ENCODE assay signal across 8 mouse cellular contexts in genomic region chr8:70001176-70001891, GRCm38 (mm10). TPM values are rescaled to one million over a fixed set of nuclear protein-coding genes. Genes with fewer than 3 reads are reported as not detected.
DNase-seq lines count a peak whose midpoint lies in the region; ATAC-seq and TF ChIP-seq lines count a peak whose summit lies in the region.

No protein-coding gene starts in this region.

- no peak overlapping the region for H3K9ac ChIP-seq in embryonic facial prominence, embryonic 15.5 days
- peak overlapping the region; percentile 71 for H3K9ac ChIP-seq in heart, embryonic 16.5 days (ENCODE audit: low read length)

- H3K27me3 ChIP-seq in E14TG2a.4 (ENCODE audit: insufficient read depth, low read length), result no peaks in the 10 kb centered on the region
- no peaks in the 10 kb centered on the region for H3K27me3 ChIP-seq in embryonic facial prominence, embryonic 15.5 days
- H3K27me3 ChIP-seq in heart, embryonic 16.5 days (ENCODE audit: control insufficient read depth, insufficient read depth, low read length), result no peaks in the 10 kb centered on the region
- H3K27me3 ChIP-seq in small intestine, adult 2 months (ENCODE audit: control insufficient read depth, insufficient read depth, low read length), result no peaks in the 10 kb centered on the region

- peak overlapping the region; percentile 72 for H3K4me3 ChIP-seq in E14TG2a.4 (replicated peaks; ENCODE audit: low read length)
- H3K4me3 ChIP-seq in embryonic facial prominence, embryonic 15.5 days (replicated peaks), result peak overlapping the region; percentile 19
- H3K4me3 ChIP-seq in heart, embryonic 16.5 days (ENCODE audit: low read length), result peak overlapping the region; percentile 42
- peak overlapping the region; percentile 47 for H3K4me3 ChIP-seq in small intestine, adult 2 months (ENCODE audit: low read depth, low read length)

- peaks cover 75% of the 10 kb centered on the region for H3K4me1 ChIP-seq in E14TG2a.4 (replicated peaks; ENCODE audit: low read depth, low read length)
- peaks cover 20% of the 10 kb centered on the region for H3K4me1 ChIP-seq in embryonic facial prominence, embryonic 15.5 days
- peaks cover 4% of the 10 kb centered on the region; the same call in 1 of the 2 replicates for H3K4me1 ChIP-seq in heart, embryonic 16.5 days (ENCODE audit: control insufficient read depth, insufficient read depth, low read length)
- H3K4me1 ChIP-seq in small intestine, adult 2 months (ENCODE audit: control insufficient read depth, insufficient read depth, insufficient read length, low read length), result peaks cover 12% of the 10 kb centered on the region

- peak; percentile 58; the same call in 1 of the 2 replicates for TF ChIP-seq POLR2A in small intestine, adult 2 months (IDR thresholded peaks at IDR 0.05; ENCODE audit: low read depth, low read length)

- no peaks in the 10 kb centered on the region for H3K9me3 ChIP-seq in E14TG2a.4 (ENCODE audit: low read length)
- H3K9me3 ChIP-seq in embryonic facial prominence, embryonic 15.5 days (replicated peaks), result no peaks in the 10 kb centered on the region
- no peaks in the 10 kb centered on the region for H3K9me3 ChIP-seq in heart, embryonic 16.5 days (replicated peaks; ENCODE audit: control insufficient read depth, low read length)

- ATAC-seq in embryonic facial prominence, embryonic 15.5 days (ENCODE audit: insufficient number of reproducible peaks, low FRiP score, low TSS enrichment, low read depth), result peak; percentile 43; the same call in 1 of the 2 replicates
- ATAC-seq in heart, embryonic 16.5 days (replicated peaks; ENCODE audit: extremely low read depth, insufficient read depth, low FRiP score), result peak; percentile 71
- peak; percentile 84 for ATAC-seq in megakaryocyte progenitor cell, adult 5-6 weeks (replicated peaks; ENCODE audit: poor library complexity)

- DNase-seq in adrenal gland, adult 18-20 months (ENCODE audit: low spot score in 2 of 2), result peak; percentile 27 to 40
- peak; percentile 66 to 83 for DNase-seq in kidney, postnatal 25 days
- DNase-seq in layer of hippocampus, postnatal 25 days (ENCODE audit: extremely low spot score in 1 of 2, low spot score in 1 of 2), result no peak

- peak; percentile 54 for TF ChIP-seq CTCF in E14TG2a.4 (conservative IDR thresholded peaks at IDR 0.05; ENCODE audit: low read length)
- peak; percentile 63; the same call in 1 of the 2 replicates for TF ChIP-seq CTCF in small intestine, adult 2 months (IDR thresholded peaks at IDR 0.05; ENCODE audit: extremely low read depth, insufficient read length, insufficient replicate concordance, low read depth, low read length)

- H3K4me2 ChIP-seq in embryonic facial prominence, embryonic 15.5 days (replicated peaks), result peak overlapping the region; percentile 41
- H3K4me2 ChIP-seq in heart, embryonic 16.5 days (ENCODE audit: low read depth, low read length), result peak overlapping the region; percentile 77

- peak overlapping the region; percentile 81 for H3K27ac ChIP-seq in embryonic facial prominence, embryonic 15.5 days (replicated peaks)
- H3K27ac ChIP-seq in heart, embryonic 16.5 days (ENCODE audit: low read length), result peak overlapping the region; percentile 95
- H3K27ac ChIP-seq in small intestine, adult 2 months (ENCODE audit: insufficient read depth, low read depth, low read length), result peak overlapping the region; percentile 88

- WGBS in embryonic facial prominence, embryonic 15.5 days, result 2% methylated on average over 16 of the region's 16 CpGs
- 1% methylated on average over 16 of the region's 16 CpGs for WGBS in heart, embryonic 16.5 days
- under 1% methylated on average over 16 of the region's 16 CpGs for WGBS in small intestine, adult 2 months

- no peaks in the 10 kb centered on the region for H3K36me3 ChIP-seq in E14TG2a.4 (ENCODE audit: insufficient read depth, low read length)
- no peaks in the 10 kb centered on the region for H3K36me3 ChIP-seq in embryonic facial prominence, embryonic 15.5 days
- H3K36me3 ChIP-seq in heart, embryonic 16.5 days (ENCODE audit: control insufficient read depth, insufficient read depth), result no peaks in the 10 kb centered on the region
- no peaks in the 10 kb centered on the region for H3K36me3 ChIP-seq in small intestine, adult 2 months (ENCODE audit: control insufficient read depth, insufficient read depth, low read length)

RNA-seq across cellular contexts. Expression of gene Gatad2a, which starts 5.2 kb away (rescaled TPM):
- 100 to 1,000 TPM; 102 to 111 TPM for total RNA-seq in adrenal gland, adult 18-20 months (2021)
- 43.6 and 49.8 TPM in 2 replicates for polyA plus RNA-seq in embryonic facial prominence, embryonic 15.5 days (2015; fragmentation: Nextera tagmentation; extraction: Ambion mirVana)
- polyA plus RNA-seq in heart, embryonic 16.5 days (2015; fragmentation: Nextera tagmentation; extraction: Ambion mirVana), result 26.2 and 26.8 TPM in 2 replicates
- 71.4 and 75.1 TPM in 2 replicates for total RNA-seq in megakaryocyte progenitor cell, adult 5-6 weeks (2015)
- total RNA-seq in megakaryocyte progenitor cell, adult 5-6 weeks (2017), result 54.0 and 68.3 TPM in 2 replicates
- 46.0 and 101 TPM in 2 replicates for polyA plus RNA-seq in small intestine, adult 2 months (2012; rRNA removed)
- 10 to 100 TPM; 30.7 TPM for total RNA-seq in layer of hippocampus, postnatal 25 days (2021)

RNA-seq across cellular contexts. Expression of gene Mau2, which starts 41.2 kb away (rescaled TPM):
- 10 to 100 TPM; 48.8 to 55.7 TPM for total RNA-seq in adrenal gland, adult 18-20 months (2021)
- polyA plus RNA-seq in embryonic facial prominence, embryonic 15.5 days (2015; fragmentation: Nextera tagmentation; extraction: Ambion mirVana), result 52.7 and 61.3 TPM in 2 replicates
- polyA plus RNA-seq in heart, embryonic 16.5 days (2015; fragmentation: Nextera tagmentation; extraction: Ambion mirVana), result 38.4 and 42.9 TPM in 2 replicates
- 24.0 and 24.6 TPM in 2 replicates for total RNA-seq in megakaryocyte progenitor cell, adult 5-6 weeks (2015)
- total RNA-seq in megakaryocyte progenitor cell, adult 5-6 weeks (2017), result 24.0 and 26.7 TPM in 2 replicates
- polyA plus RNA-seq in small intestine, adult 2 months (2012; rRNA removed), result 63.2 and 107 TPM in 2 replicates
- total RNA-seq in layer of hippocampus, postnatal 25 days (2021), result 10 to 100 TPM; 77.2 to 83.9 TPM

RNA-seq across cellular contexts. Expression of gene Sugp1, which starts 41.3 kb away (rescaled TPM):
- total RNA-seq in adrenal gland, adult 18-20 months (2021), result 10 to 100 TPM; 25.8 to 27.9 TPM
- polyA plus RNA-seq in embryonic facial prominence, embryonic 15.5 days (2015; fragmentation: Nextera tagmentation; extraction: Ambion mirVana), result 44.3 and 45.1 TPM in 2 replicates
- 30.0 and 30.4 TPM in 2 replicates for polyA plus RNA-seq in heart, embryonic 16.5 days (2015; fragmentation: Nextera tagmentation; extraction: Ambion mirVana)
- 8.4 and 11.4 TPM in 2 replicates for total RNA-seq in megakaryocyte progenitor cell, adult 5-6 weeks (2015)
- 22.2 and 32.1 TPM in 2 replicates for total RNA-seq in megakaryocyte progenitor cell, adult 5-6 weeks (2017)
- 6.9 and 10.4 TPM in 2 replicates for polyA plus RNA-seq in small intestine, adult 2 months (2012; rRNA removed)
- 10 to 100 TPM; 48.7 to 58.3 TPM for total RNA-seq in layer of hippocampus, postnatal 25 days (2021)

Comparison
In these comparisons a context has a peak if more than half of its experiments do, and no peak if none do; other contexts are left out.
1. H3K4me3 ChIP-seq: peak in every context shown above with its lines; median percentile 72 in E14TG2a.4; 47 in small intestine, adult 2 months; 42 in heart, embryonic 16.5 days; 19 in embryonic facial prominence, embryonic 15.5 days.
2. DNase-seq: peak in adrenal gland, adult 18-20 months (2 of 2) and kidney, postnatal 25 days (2 of 2); none in layer of hippocampus, postnatal 25 days (0 of 2).
3. Peak in every context shown above with its lines, with median percentiles within 50 percentile points of each other: ATAC-seq and H3K27ac ChIP-seq.